Mouse (Mus musculus) megakaryocyte, embryonic 14.5 days (primary cell): Measurements from ENCODE around the gene Cep19. TPM values are rescaled to one million over a fixed set of nuclear protein-coding genes. Genes with fewer than 3 reads are reported as not detected.
A peak's percentile ranks its signal among the peaks of the same experiment; 100 is the strongest.
"Not testable (repeated sequence)": the region's sequence is repeated elsewhere in the genome, so short reads cannot be mapped to it uniquely, and the experiment has no call there.

Experiments
- H3K27me3 ChIP-seq: replicated peaks from 2 replicates; pipeline ENCODE3; 2012; ENCODE audit warnings: inconsistent platforms
- H3K36me3 ChIP-seq: replicated peaks from 2 replicates; pipeline ENCODE3; 2012; ENCODE audit warnings: low read length, inconsistent platforms, mixed read lengths
- H3K4me1 ChIP-seq: 2 replicates; pipeline ENCODE4 v1.6.1; 2012; ENCODE audit warnings: inconsistent platforms
- H3K4me3 ChIP-seq: replicated peaks from 2 replicates; pipeline ENCODE3; 2012; ENCODE audit warnings: moderate library complexity, mild to moderate bottlenecking, inconsistent platforms
- H3K9me3 ChIP-seq: 2 replicates; pipeline ENCODE4 v1.6.1; 2012; ENCODE audit warnings: inconsistent platforms
- FLI1 ChIP-seq: IDR thresholded peaks from 2 replicates; pipeline ENCODE4 v1.6.1; 2012; ENCODE audit warnings: low read length, inconsistent platforms, mixed read lengths
- GATA1 ChIP-seq: IDR thresholded peaks from 3 replicates; pipeline ENCODE4 v1.6.1; 2012; ENCODE audit warnings: mixed read lengths, low read length, inconsistent platforms, borderline replicate concordance
- polyA plus RNA-seq: library from polyadenylated mRNA; stranded (reverse); fragments of >175 nt; gene quantifications from 2 replicates; pipeline ENCODE4 v1.2.3, GENCODE M21; 2012; ENCODE audit warnings: low replicate concordance; ENCODE audit not compliant: insufficient read depth

Gene Cep19
- 1.6 and 2.0 TPM in 2 replicates for polyA plus RNA-seq

GRCm38 (mm10) chr16:32099638-32100150 lies at the start of gene Cep19, which contains the start of gene Pigx:
Gene Cep19, plus strand, starts transcription at chr16:32099800.
Gene Pigx, minus strand, starts transcription at chr16:32099740.
- Histone ChIP-seq H3K4me1 (peaks cover 26% of the 10 kb centered on the region), H3K36me3 (peaks cover 26% of the 10 kb centered on the region), H3K9me3 (no peaks in the 10 kb centered on the region), H3K4me3 (peak within 1 kb of the TSS; percentile 96), H3K27me3 (no peaks in the 10 kb centered on the region)
- TF ChIP-seq FLI1 (no peak), GATA1 (no peak)

- peaks cover 75% of the 10 kb centered on the region for H3K4me1 ChIP-seq
- no peak for TF ChIP-seq GATA1
- no peak for TF ChIP-seq FLI1
Observed at GRCm38 (mm10) chr16:32058817-32059216, 40.8 kb upstream of the Cep19 start.

GRCm38 (mm10) chr16:32059840-32060523 lies 39.6 kb upstream of the Cep19 start:
- H3K9me3 ChIP-seq, result no peaks in the 10 kb centered on the region
- H3K36me3 ChIP-seq, result peaks cover 2% of the 10 kb centered on the region
- no peaks in the 10 kb centered on the region for H3K27me3 ChIP-seq
- peaks cover 83% of the 10 kb centered on the region for H3K4me1 ChIP-seq
- H3K4me3 ChIP-seq, result peak overlapping the region; percentile 30
- TF ChIP-seq GATA1 (no peak), FLI1 (no peak)

More at GRCm38 (mm10) chr16:32058817-32059216, 40.8 kb upstream of the Cep19 start:
- peaks cover 2% of the 10 kb centered on the region for H3K36me3 ChIP-seq
- H3K4me3 ChIP-seq, result no peak overlapping the region
- no peaks in the 10 kb centered on the region for H3K27me3 ChIP-seq
- H3K9me3 ChIP-seq, result no peaks in the 10 kb centered on the region

- no peaks in the 10 kb centered on the region for H3K9me3 ChIP-seq
- TF ChIP-seq GATA1 (no peak), FLI1 (no peak)
- H3K4me3 ChIP-seq, result peak overlapping the region; percentile 56
Observed at GRCm38 (mm10) chr16:32062226-32062625, 37.4 kb upstream of the Cep19 start.

GRCm38 (mm10) chr16:32063900-32064299 lies 35.7 kb upstream of the Cep19 start:
- Histone ChIP-seq H3K4me1 (peaks cover 91% of the 10 kb centered on the region), H3K27me3 (no peaks in the 10 kb centered on the region), H3K4me3 (peak overlapping the region; percentile 64), H3K9me3 (no peaks in the 10 kb centered on the region), H3K36me3 (peaks cover 16% of the 10 kb centered on the region)
- TF ChIP-seq FLI1 (no peak), GATA1 (no peak)

More at GRCm38 (mm10) chr16:32062226-32062625, 37.4 kb upstream of the Cep19 start:
- Histone ChIP-seq H3K36me3 (peaks cover 14% of the 10 kb centered on the region), H3K4me1 (peaks cover 90% of the 10 kb centered on the region), H3K27me3 (no peaks in the 10 kb centered on the region)

- Histone ChIP-seq H3K4me3 (peak overlapping the region; percentile 70), H3K9me3 (no peaks in the 10 kb centered on the region), H3K36me3 (peaks cover 17% of the 10 kb centered on the region), H3K27me3 (no peaks in the 10 kb centered on the region), H3K4me1 (peaks cover 87% of the 10 kb centered on the region)
- TF ChIP-seq FLI1 (no peak), GATA1 (no peak)
Observed at GRCm38 (mm10) chr16:32066899-32067298, 32.7 kb upstream of the Cep19 start.

- peaks cover 23% of the 10 kb centered on the region for H3K36me3 ChIP-seq
- no peak for TF ChIP-seq GATA1
- no peak for TF ChIP-seq FLI1
- H3K9me3 ChIP-seq, result no peaks in the 10 kb centered on the region
- H3K4me1 ChIP-seq, result peaks cover 78% of the 10 kb centered on the region
- peak overlapping the region; percentile 21 for H3K4me3 ChIP-seq
- no peaks in the 10 kb centered on the region for H3K27me3 ChIP-seq
Observed at GRCm38 (mm10) chr16:32068389-32069300, 31.0 kb upstream of the Cep19 start.

- not testable (repeated sequence) for H3K9me3 ChIP-seq, H3K27me3 ChIP-seq, H3K4me3 ChIP-seq
- Histone ChIP-seq H3K36me3 (peaks cover 23% of the 10 kb centered on the region), H3K4me1 (peaks cover 74% of the 10 kb centered on the region)
Observed at GRCm38 (mm10) chr16:32070070-32070469, 29.5 kb upstream of the Cep19 start.

- TF ChIP-seq FLI1, result no peak
- Histone ChIP-seq H3K9me3 (no peaks in the 10 kb centered on the region), H3K4me1 (peaks cover 57% of the 10 kb centered on the region), H3K27me3 (no peaks in the 10 kb centered on the region), H3K4me3 (no peak overlapping the region), H3K36me3 (peaks cover 13% of the 10 kb centered on the region)
Observed at GRCm38 (mm10) chr16:32075762-32076161, 23.8 kb upstream of the Cep19 start.

GRCm38 (mm10) chr16:32076406-32076805 lies 23.2 kb upstream of the Cep19 start:
- no peak for TF ChIP-seq FLI1
- TF ChIP-seq GATA1, result no peak
- no peak overlapping the region for H3K4me3 ChIP-seq
- peaks cover 53% of the 10 kb centered on the region for H3K4me1 ChIP-seq
- peaks cover 13% of the 10 kb centered on the region for H3K36me3 ChIP-seq
- H3K9me3 ChIP-seq, result no peaks in the 10 kb centered on the region
- no peaks in the 10 kb centered on the region for H3K27me3 ChIP-seq
